Mouse (Mus musculus) liver, embryonic 16.5 days (tissue): ENCODE data around the gene Diaph3. TPM values are rescaled to one million over a fixed set of nuclear protein-coding genes. Genes with fewer than 3 reads are reported as not detected.

ENCODE experiments used
- ATAC-seq: fragments of 200-750 bp; cut with Nextera tagmentation; 2 replicates; pipeline ENCODE4 v1.8.0; 2017; ENCODE audit warnings: low read depth, mild to moderate bottlenecking, moderate number of reproducible peaks, moderate library complexity
- H3K27ac ChIP-seq: fragments of 300-500 bp; sonication (generic); 2 replicates; pipeline ENCODE4 v1.5.1; 2014; ENCODE audit warnings: mild to moderate bottlenecking, low read length
- H3K27me3 ChIP-seq: fragments of 300-500 bp; sonication (generic); 2 replicates; pipeline ENCODE4 v1.6.1; 2014; ENCODE audit warnings: low read depth, low read length, mixed read lengths; ENCODE audit not compliant: control insufficient read depth, insufficient read depth
- H3K36me3 ChIP-seq: fragments of 300-500 bp; sonication (generic); 2 replicates; pipeline ENCODE4 v1.6.1; 2014; ENCODE audit warnings: mild to moderate bottlenecking; ENCODE audit not compliant: control insufficient read depth, insufficient read depth
- H3K4me1 ChIP-seq: fragments of 300-500 bp; sonication (generic); 2 replicates; pipeline ENCODE4 v1.6.1; 2014; ENCODE audit warnings: low read depth, low read length, mixed read lengths; ENCODE audit not compliant: control insufficient read depth
- H3K4me2 ChIP-seq: fragments of 300-500 bp; sonication (generic); 2 replicates; pipeline ENCODE4 v1.6.1; 2014; ENCODE audit warnings: low read depth, low read length, mixed read lengths
- H3K4me3 ChIP-seq: fragments of 300-500 bp; sonication (generic); 2 replicates; pipeline ENCODE4 v1.5.1; 2014; ENCODE audit warnings: low read depth, mild to moderate bottlenecking, low read length
- H3K9ac ChIP-seq: fragments of 300-500 bp; sonication (generic); 2 replicates; pipeline ENCODE4 v1.6.1; 2014; ENCODE audit warnings: low read depth, low read length
- H3K9me3 ChIP-seq: fragments of 300-500 bp; sonication (generic); replicated peaks from 2 replicates; pipeline ENCODE4 v1.6.1; 2016; ENCODE audit warnings: low read length; ENCODE audit not compliant: control insufficient read depth
- WGBS: fragments of 180-500 bp; shearing (Covaris S2); extraction: QIAGEN DNeasy Blood & Tissue Kit; methylation state at CpG from one replicate; pipeline ENCODE4 v1.1.7; 2014; ENCODE audit not compliant: insufficient replicate concordance; 5-methylcytosine and 5-hydroxymethylcytosine counted together
- polyA plus RNA-seq: library from polyadenylated mRNA; unstranded; fragments of >200 nt; fragmentation: Nextera tagmentation; extraction: Ambion mirVana; gene quantifications from 2 replicates; pipeline ENCODE4 v1.2.1, GENCODE M21; 2015

Diaph3 gene
- 15.2 and 15.4 TPM in 2 replicates for polyA plus RNA-seq

- peaks cover 5% of the 10 kb centered on the region for H3K4me1 ChIP-seq
- H3K4me3 ChIP-seq = peak within 1 kb of the TSS; percentile 88
- 0 out of 2 replicates have a peak, but pooled peaks cover 2% of the 10 kb centered on the region for H3K36me3 ChIP-seq
- H3K4me2 ChIP-seq = peak within 1 kb of the TSS; percentile 93
- peak; percentile 99 for ATAC-seq
- H3K9me3 ChIP-seq = no peaks in the 10 kb centered on the region
- peak within 1 kb of the TSS; percentile 86 for H3K27ac ChIP-seq
- WGBS = under 1% methylated on average over 43 of the region's 43 CpGs
- H3K9ac ChIP-seq = peak within 1 kb of the TSS; percentile 89
- no peaks in the 10 kb centered on the region for H3K27me3 ChIP-seq
Observed at GRCm38 (mm10) chr14:87140963-87141486, at the start of gene Diaph3. Gene Diaph3, minus strand, starts transcription at chr14:87141235.

DNA sequence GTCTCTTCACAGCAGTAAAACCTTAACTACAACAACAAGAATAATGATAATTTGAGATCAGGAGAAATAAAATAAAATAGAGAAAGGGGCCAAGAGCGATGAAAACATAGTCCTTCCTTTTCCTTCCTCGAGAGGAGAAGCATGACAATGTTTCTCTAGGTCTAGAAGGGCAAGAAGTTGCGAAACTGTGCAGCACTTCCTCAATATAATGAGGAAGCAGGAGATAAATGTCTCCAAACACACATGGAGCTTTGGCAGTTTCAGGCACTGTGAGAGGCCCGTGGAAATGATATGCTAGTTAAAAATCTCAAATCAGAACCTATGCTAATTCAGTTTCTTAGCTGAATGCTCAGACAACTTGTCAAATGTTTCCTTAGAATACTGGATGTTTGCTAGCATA lies 49.6 kb upstream of the Diaph3 start:
- WGBS = 15% methylated on average over 4 of the region's 4 CpGs
- H3K4me3 ChIP-seq = no peak overlapping the region
- no peak overlapping the region for H3K4me2 ChIP-seq
- ATAC-seq = no peak
- H3K9ac ChIP-seq = no peak overlapping the region
- H3K27ac ChIP-seq = no peak overlapping the region
- no peaks in the 10 kb centered on the region for H3K27me3 ChIP-seq
- H3K4me1 ChIP-seq = no peaks in the 10 kb centered on the region
- no peaks in the 10 kb centered on the region for H3K36me3 ChIP-seq
- no peaks in the 10 kb centered on the region for H3K9me3 ChIP-seq

DNA sequence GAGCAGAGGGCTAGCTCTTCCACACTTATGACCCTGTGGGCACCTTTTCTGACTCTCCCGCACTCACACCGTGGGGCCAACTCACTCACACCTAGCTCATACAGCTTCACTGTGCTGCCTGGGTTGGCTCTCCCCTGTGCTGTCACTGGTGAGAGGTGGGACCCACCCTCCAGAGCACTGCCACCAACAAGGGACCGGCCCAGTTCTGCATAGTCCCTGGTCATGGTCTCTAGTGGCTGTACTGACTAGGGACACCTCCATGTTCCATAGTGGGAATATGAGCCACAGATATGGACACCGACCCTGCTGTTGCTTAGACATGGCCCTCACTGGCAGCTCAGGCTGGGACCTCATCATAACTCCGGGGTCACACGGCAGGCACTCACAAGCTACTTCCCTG lies 30.5 kb upstream of the Diaph3 start:
- H3K4me2 ChIP-seq = no peak overlapping the region
- WGBS = 61% methylated on average over 6 of the region's 6 CpGs
- no peak overlapping the region for H3K27ac ChIP-seq
- no peaks in the 10 kb centered on the region for H3K9me3 ChIP-seq
- H3K4me1 ChIP-seq = no peaks in the 10 kb centered on the region
- no peak overlapping the region for H3K9ac ChIP-seq
- ATAC-seq = 0 out of 2 replicates have a peak, but pooled peaks have one; percentile 11
- no peak overlapping the region for H3K4me3 ChIP-seq
- no peaks in the 10 kb centered on the region for H3K36me3 ChIP-seq
- H3K27me3 ChIP-seq = no peaks in the 10 kb centered on the region

- ATAC-seq = no peak
- Histone ChIP-seq H3K27me3 (no peaks in the 10 kb centered on the region), H3K9ac (no peak overlapping the region), H3K4me3 (no peak overlapping the region), H3K4me2 (no peak overlapping the region), H3K27ac (no peak overlapping the region), H3K9me3 (no peaks in the 10 kb centered on the region), H3K36me3 (no peaks in the 10 kb centered on the region), H3K4me1 (no peaks in the 10 kb centered on the region)
- 40% methylated on average over 1 of the region's 1 CpGs for WGBS
Observed at GRCm38 (mm10) chr14:87169151-87169550, 28.1 kb upstream of the Diaph3 start.

DNA sequence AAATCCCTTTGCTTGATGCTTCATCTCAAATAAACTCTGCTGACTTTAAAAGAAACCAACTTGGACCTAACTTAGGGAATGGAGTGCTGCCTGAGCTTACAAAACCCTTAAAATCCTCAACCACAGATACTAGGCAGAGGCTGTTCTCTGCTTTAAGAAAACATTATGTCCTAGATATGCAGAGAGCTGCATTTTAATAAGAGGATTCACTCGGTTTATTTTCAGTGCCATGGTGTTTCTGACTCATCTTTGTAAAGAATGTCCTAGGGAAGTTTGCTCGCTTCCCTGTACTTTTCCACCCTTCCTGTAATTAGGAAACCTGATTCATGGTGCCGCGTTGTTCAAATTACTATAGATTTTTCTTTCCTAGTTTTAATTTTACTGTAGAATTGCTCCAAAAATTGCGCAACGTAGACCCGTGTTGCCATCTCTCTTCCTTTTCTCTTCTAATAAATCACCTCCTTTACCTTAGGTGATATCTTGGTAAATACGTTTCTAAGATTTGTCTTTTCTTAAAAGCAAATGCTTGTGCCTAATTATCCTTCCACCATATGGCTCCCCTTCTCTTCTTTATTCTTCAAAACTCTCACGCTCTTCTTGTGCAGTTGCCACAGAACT lies 14.7 kb upstream of the Diaph3 start:
- 63% methylated on average over 9 of the region's 9 CpGs for whole genome bisulfite sequencing
- no peak overlapping the region for H3K4me3 ChIP-seq

GRCm38 (mm10) chr14:87149684-87150083 lies 8.6 kb upstream of the Diaph3 start:
- Histone ChIP-seq H3K36me3 (no peaks in the 10 kb centered on the region), H3K4me1 (peaks cover 6% of the 10 kb centered on the region), H3K4me2 (no peak overlapping the region), H3K9me3 (no peaks in the 10 kb centered on the region), H3K4me3 (no peak overlapping the region), H3K27ac (no peak overlapping the region), H3K27me3 (no peaks in the 10 kb centered on the region), H3K9ac (no peak overlapping the region)
- ATAC-seq = no peak
- 25% methylated on average over 6 of the region's 6 CpGs for WGBS

More for the DNA sequence above, 14.7 kb upstream of the Diaph3 start:
- ATAC-seq = no peak
- H3K27ac ChIP-seq = no peak overlapping the region
- H3K4me1 ChIP-seq = no peaks in the 10 kb centered on the region
- H3K36me3 ChIP-seq = no peaks in the 10 kb centered on the region
- H3K27me3 ChIP-seq = no peaks in the 10 kb centered on the region
- no peak overlapping the region for H3K4me2 ChIP-seq
- H3K9me3 ChIP-seq = no peaks in the 10 kb centered on the region
- H3K9ac ChIP-seq = no peak overlapping the region

DNA sequence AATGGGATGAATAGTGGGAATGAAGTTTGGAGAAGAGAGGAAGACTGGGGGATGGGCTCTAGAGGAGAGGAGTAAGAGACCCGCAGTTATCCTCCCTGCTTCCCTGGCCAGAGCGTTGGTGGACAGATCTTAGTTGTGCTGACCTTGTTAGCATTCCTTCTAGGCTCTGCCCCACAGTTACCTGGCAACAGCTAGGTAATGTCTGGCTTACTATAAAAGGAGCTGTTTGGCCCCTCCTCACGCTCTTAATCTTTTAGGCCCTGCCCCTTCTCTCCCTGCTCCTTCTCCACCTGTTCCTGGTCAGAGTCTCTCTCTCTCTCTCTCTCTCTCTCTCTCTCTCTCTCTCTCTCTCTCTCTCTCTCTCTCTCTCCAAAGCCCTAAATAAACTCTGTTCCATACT lies 5.7 kb upstream of the Diaph3 start:
- no peaks in the 10 kb centered on the region for H3K27me3 ChIP-seq
- no peak overlapping the region for H3K4me2 ChIP-seq
- H3K36me3 ChIP-seq = no peaks in the 10 kb centered on the region
- H3K9me3 ChIP-seq = no peaks in the 10 kb centered on the region
- H3K27ac ChIP-seq = no peak overlapping the region
- H3K4me3 ChIP-seq = no peak overlapping the region
- peaks cover 7% of the 10 kb centered on the region for H3K4me1 ChIP-seq
- 62% methylated on average over 3 of the region's 3 CpGs for WGBS
- no peak for ATAC-seq
- no peak overlapping the region for H3K9ac ChIP-seq

DNA sequence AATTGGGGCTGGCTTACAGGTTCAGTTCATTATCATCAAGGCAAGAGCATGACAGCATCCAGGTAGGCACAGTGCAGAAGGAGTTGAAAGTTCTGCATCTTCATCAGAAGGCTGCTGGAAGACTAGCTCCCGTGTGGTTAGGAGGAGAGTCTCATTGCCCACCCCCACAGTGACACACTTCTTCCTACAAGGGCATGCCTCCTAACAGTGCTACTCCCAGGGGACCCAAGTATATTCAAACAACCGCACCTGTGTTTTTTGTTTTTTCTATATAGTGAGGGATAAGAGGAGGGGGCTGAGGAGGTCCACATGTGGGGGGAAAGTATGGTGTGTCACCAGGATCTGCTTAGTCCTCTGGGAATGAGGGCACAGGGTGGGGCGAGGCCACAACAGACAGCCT lies 4.3 kb upstream of the Diaph3 start:
- Histone ChIP-seq H3K27ac (no peak overlapping the region), H3K27me3 (no peaks in the 10 kb centered on the region), H3K4me3 (no peak overlapping the region), H3K9ac (no peak overlapping the region), H3K9me3 (no peaks in the 10 kb centered on the region), H3K36me3 (no peaks in the 10 kb centered on the region), H3K4me1 (peaks cover 11% of the 10 kb centered on the region), H3K4me2 (no peak overlapping the region)
- no peak for ATAC-seq
- 60% methylated on average over 3 of the region's 3 CpGs for WGBS

- Histone ChIP-seq H3K4me2 (peak overlapping the region; percentile 93), H3K27ac (peak overlapping the region; percentile 71), H3K36me3 (0 out of 2 replicates have a peak, but pooled peaks cover 2% of the 10 kb centered on the region), H3K9ac (peak overlapping the region; percentile 65), H3K27me3 (no peaks in the 10 kb centered on the region), H3K9me3 (no peaks in the 10 kb centered on the region), H3K4me3 (peak overlapping the region; percentile 88), H3K4me1 (peaks cover 5% of the 10 kb centered on the region)
- WGBS = 84% methylated on average over 11 of the region's 11 CpGs
- ATAC-seq = no peak
Observed at GRCm38 (mm10) chr14:87141777-87142176, 742 bp upstream of the Diaph3 start.
